Mouse (Mus musculus): ENCODE data around the gene Kcnq1.

DNA sequence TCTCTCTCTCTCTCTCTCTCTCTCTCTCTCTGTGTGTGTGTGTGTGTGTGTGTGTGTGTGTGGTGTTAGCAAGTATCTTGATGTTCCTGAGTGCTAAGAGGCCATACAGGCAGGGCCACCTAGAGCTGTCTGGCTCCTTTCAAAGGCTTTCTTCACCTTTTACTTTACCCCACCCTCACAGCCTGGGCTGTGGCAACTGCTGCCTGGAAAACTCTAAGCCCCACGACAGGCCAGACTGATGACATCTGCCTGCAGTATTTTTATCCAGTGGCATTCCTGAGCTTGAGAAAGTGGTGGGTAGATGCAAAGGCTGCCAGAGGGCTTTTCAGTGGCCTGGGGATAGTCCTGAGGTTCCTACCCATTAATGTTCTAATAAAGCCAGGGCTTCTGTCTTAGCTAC lies 6.2 kb downstream of the Kcnq1 start:
- no peak for TF ChIP-seq CTCF (IDR thresholded peaks at IDR 0.05; ENCODE audit: extremely low read depth, insufficient read depth, insufficient read length, insufficient replicate concordance)
- TF ChIP-seq POLR2A (IDR thresholded peaks at IDR 0.05; ENCODE audit: low read depth, low read length) = no peak
